In the genomic region with DNA sequence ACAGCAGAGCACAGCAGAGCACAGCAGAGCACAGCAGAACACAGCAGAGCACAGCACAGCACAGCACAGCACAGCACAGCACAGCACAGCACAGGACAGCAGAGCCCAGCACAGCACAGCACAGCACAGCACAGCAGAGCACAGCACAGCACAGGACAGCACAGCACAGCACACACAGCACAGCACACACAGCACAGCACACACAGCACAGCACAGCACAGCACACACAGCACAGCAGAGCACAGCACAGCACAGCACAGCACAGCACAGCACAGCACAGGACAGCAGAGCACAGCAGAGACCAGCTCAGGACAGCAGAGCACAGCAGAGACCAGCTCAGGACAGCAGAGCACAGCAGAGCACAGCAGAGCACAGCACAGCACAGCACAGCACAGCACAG, we compare ENCODE assay signal across 10 mouse cellular contexts. TPM values are rescaled to one million over a fixed set of nuclear protein-coding genes. Genes with fewer than 3 reads are reported as not detected.
A peak's percentile ranks its signal among the peaks of the same experiment; 100 is the strongest.
ATAC-seq lines count a peak whose summit lies in the region.
"Had no signal": no experiment of that assay in that cellular context is flagged by ENCODE, and none has a peak within 500 bp of the region (broad histone marks: within the 10 kb centered on the region; RNA-seq: fewer than 3 reads in every experiment).

No protein-coding gene starts in this region.

- ATAC-seq in cerebellum, adult (ENCODE audit: insufficient number of reproducible peaks, low FRiP score, low TSS enrichment), result peak; percentile 69; the same call in 1 of the 2 replicates
- peak; percentile 72; the same call in 1 of the 2 replicates for ATAC-seq in erythroblast, adult 5-6 weeks (replicated peaks; ENCODE audit: low FRiP score, poor library complexity, severe bottlenecking)
- peak; percentile 56 for ATAC-seq in granulocyte monocyte progenitor cell, adult 5-6 weeks (replicated peaks; ENCODE audit: poor library complexity, severe bottlenecking)
- peak; percentile 45 for ATAC-seq in megakaryocyte, adult 5-6 weeks (ENCODE audit: poor library complexity, severe bottlenecking)
- ATAC-seq in megakaryocyte-erythroid progenitor cell, adult 5-6 weeks (replicated peaks; ENCODE audit: low FRiP score, low TSS enrichment, poor library complexity, severe bottlenecking), result peak; percentile 70; the same call in 1 of the 2 replicates
- peak; percentile 40; the same call in 1 of the 2 replicates for ATAC-seq in neutrophil, adult 5-6 weeks (ENCODE audit: extremely low read depth, insufficient number of reproducible peaks, low FRiP score, poor library complexity, severe bottlenecking)

RNA-seq across cellular contexts. Expression of gene Hrh1, which starts 56.4 kb away (rescaled TPM):
- not detected in 2 replicates for total RNA-seq in erythroblast, adult 5-6 weeks (2015; ENCODE audit: low replicate concordance)
- total RNA-seq in erythroblast, adult 5-6 weeks (2017; ENCODE audit: low replicate concordance), result 0.14 TPM in 1 of 2 replicates, not detected in the other
- total RNA-seq in granulocyte monocyte progenitor cell, adult 5-6 weeks (2014; fragmentation: Nextera tagmentation), result not detected in 2 replicates
- total RNA-seq in granulocyte monocyte progenitor cell, adult 5-6 weeks (2017), result not detected in 2 replicates
- total RNA-seq in megakaryocyte, adult 5-6 weeks (2015), result 0.23 and 0.78 TPM in 2 replicates
- 1.1 TPM in 1 of 2 replicates, not detected in the other for total RNA-seq in megakaryocyte, adult 5-6 weeks (2017)
- not detected in 2 replicates for total RNA-seq in megakaryocyte-erythroid progenitor cell, adult 5-6 weeks (2014; fragmentation: Nextera tagmentation)
- total RNA-seq in megakaryocyte-erythroid progenitor cell, adult 5-6 weeks (2017), result not detected in 2 replicates
- total RNA-seq in neutrophil, adult 5-6 weeks (2017), result 0.12 and 0.35 TPM in 2 replicates
- total RNA-seq: CH12.LX had no signal

RNA-seq across cellular contexts. Expression of gene Slc6a1, which starts 58.9 kb away (rescaled TPM):
- not detected in 2 replicates for total RNA-seq in erythroblast, adult 5-6 weeks (2015; ENCODE audit: low replicate concordance)
- not detected in 2 replicates for total RNA-seq in erythroblast, adult 5-6 weeks (2017; ENCODE audit: low replicate concordance)
- total RNA-seq in granulocyte monocyte progenitor cell, adult 5-6 weeks (2014; fragmentation: Nextera tagmentation), result not detected in 2 replicates
- not detected in 2 replicates for total RNA-seq in granulocyte monocyte progenitor cell, adult 5-6 weeks (2017)
- not detected in 2 replicates for total RNA-seq in megakaryocyte, adult 5-6 weeks (2015)
- total RNA-seq in megakaryocyte, adult 5-6 weeks (2017), result not detected in 2 replicates
- 6.2 TPM in 1 of 2 replicates, not detected in the other for total RNA-seq in megakaryocyte-erythroid progenitor cell, adult 5-6 weeks (2014; fragmentation: Nextera tagmentation)
- 0.61 TPM in 1 of 2 replicates, not detected in the other for total RNA-seq in megakaryocyte-erythroid progenitor cell, adult 5-6 weeks (2017)
- not detected in 2 replicates for total RNA-seq in neutrophil, adult 5-6 weeks (2017)
- total RNA-seq: adrenal gland, adult 18-20 months; adrenal gland, postnatal 14 days; adrenal gland, postnatal 36 days had no signal

Comparison
In these comparisons a context has a peak if more than half of its experiments do, and no peak if none do; other contexts are left out.
1. Peak in every context shown above with its lines: ATAC-seq.